Mouse (Mus musculus) hindbrain, embryonic 10.5 days (tissue): ENCODE measurements around the gene Ulbp1. TPM values are rescaled to one million over a fixed set of nuclear protein-coding genes. Genes with fewer than 3 reads are reported as not detected.
"Not testable (repeated sequence)": the region's sequence is repeated elsewhere in the genome, so short reads cannot be mapped to it uniquely, and the experiment has no call there.

Source experiments
- DNase-seq: peaks from one replicate; pipeline ENCODE4 v3.0.0-alpha.2; 2017; ENCODE audit warnings: low spot score
- H3K27ac ChIP-seq: fragments of 300-500 bp; sonication (generic); 2 replicates; pipeline ENCODE4 v1.5.1; 2016; ENCODE audit warnings: mild to moderate bottlenecking, moderate library complexity
- H3K27me3 ChIP-seq: fragments of 300-500 bp; sonication (generic); 2 replicates; pipeline ENCODE4 v1.6.1; 2016; ENCODE audit warnings: mild to moderate bottlenecking; ENCODE audit not compliant: poor library complexity, insufficient read depth, severe bottlenecking
- H3K36me3 ChIP-seq: fragments of 300-500 bp; sonication (generic); 2 replicates; pipeline ENCODE4 v1.6.1; 2016; ENCODE audit warnings: mild to moderate bottlenecking, moderate library complexity
- H3K4me1 ChIP-seq: fragments of 300-500 bp; sonication (generic); replicated peaks from 2 replicates; pipeline ENCODE4 v1.6.1; 2016; ENCODE audit warnings: mild to moderate bottlenecking
- H3K4me3 ChIP-seq: fragments of 300-500 bp; sonication (generic); 2 replicates; pipeline ENCODE4 v1.5.1; 2016; ENCODE audit warnings: mild to moderate bottlenecking, moderate library complexity
- H3K9me3 ChIP-seq: fragments of 300-500 bp; sonication (generic); 2 replicates; pipeline ENCODE4 v1.6.1; 2016; ENCODE audit warnings: mild to moderate bottlenecking, moderate library complexity
- WGBS: fragments of 180-500 bp; shearing (Covaris S2); methylation state at CpG from one replicate; pipeline ENCODE4 v1.1.7; 2016; 5-methylcytosine and 5-hydroxymethylcytosine counted together
- polyA plus RNA-seq: library from polyadenylated mRNA; unstranded; fragments of >200 nt; fragmentation: Nextera tagmentation; extraction: Ambion mirVana; gene quantifications from 2 replicates; pipeline ENCODE4 v1.2.1, GENCODE M21; 2016

The Ulbp1 gene
- 0.59 and 1.1 TPM in 2 replicates for polyA plus RNA-seq

DNA sequence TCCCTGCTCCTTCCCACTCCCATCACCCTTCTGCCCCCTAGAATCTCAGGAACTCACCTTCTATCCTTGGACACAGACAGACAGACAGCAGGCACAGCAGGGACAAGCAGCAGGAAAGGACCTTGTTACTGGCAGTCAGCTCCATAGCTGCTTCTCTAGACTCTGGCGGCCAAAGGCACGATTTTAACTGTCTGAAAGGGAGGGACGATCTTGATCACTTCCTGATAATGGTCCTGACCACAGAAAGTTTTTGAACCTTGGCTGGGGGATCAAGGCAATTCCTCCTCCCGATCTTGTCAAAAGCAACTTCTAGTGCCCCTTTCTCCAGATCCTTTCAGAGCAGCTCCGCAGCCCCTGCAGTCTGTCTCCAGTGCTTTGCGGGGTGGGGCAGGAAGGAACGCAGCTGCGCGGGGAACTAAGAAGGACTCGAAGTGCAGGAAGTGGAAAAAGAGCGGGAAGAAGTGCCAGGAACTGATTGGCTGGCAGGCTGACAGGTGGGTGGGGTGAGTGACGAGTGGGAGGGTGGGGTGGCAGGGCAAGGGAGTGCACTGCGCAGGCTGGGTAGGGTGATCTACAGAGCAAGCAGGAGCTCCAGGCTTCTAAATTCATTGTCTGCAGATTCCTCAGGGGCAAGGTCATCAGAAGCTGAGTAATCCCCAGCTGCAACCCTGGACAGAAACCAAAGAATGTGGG lies at the start of gene Ulbp1:
TSS of gene Ulbp1 (minus strand) at position 442 of the 693 bp plus-strand sequence.
- Histone ChIP-seq H3K4me3 (no peak within 1 kb of the TSS), H3K36me3 (no peaks in the 10 kb centered on the region), H3K9me3 (no peaks in the 10 kb centered on the region), H3K4me1 (peaks cover 5% of the 10 kb centered on the region; the same call in 1 of the 2 replicates), H3K27ac (no peak within 1 kb of the TSS), H3K27me3 (no peaks in the 10 kb centered on the region)
- WGBS: 72% methylated on average over 13 of the region's 13 CpGs
- peak; percentile 6 for DNase-seq

DNA sequence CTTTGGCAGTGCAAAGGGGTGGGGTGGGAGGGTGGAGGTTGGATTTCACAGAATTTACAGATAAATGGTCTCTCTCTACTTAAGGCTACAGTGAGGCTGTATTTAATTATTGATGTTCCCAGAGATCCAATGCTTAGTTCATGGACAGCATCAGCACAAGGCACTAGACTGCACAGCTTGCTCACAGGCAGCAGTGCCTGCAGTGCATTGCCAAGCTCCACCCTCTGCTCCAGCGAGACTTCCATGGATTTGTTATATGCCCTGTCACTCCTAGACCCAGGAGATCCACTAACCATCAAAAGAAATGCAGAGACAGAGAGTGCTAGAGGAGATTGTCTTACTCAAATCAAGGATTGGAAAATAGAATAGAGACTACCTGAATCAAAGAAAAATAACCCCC lies 24.7 kb upstream of the Ulbp1 start:
- whole genome bisulfite sequencing: 41% methylated on average over 1 of the region's 1 CpGs
- H3K4me3 ChIP-seq, DNase-seq, H3K36me3 ChIP-seq, H3K9me3 ChIP-seq, H3K27me3 ChIP-seq, H3K27ac ChIP-seq, H3K4me1 ChIP-seq: not testable (repeated sequence)

DNA sequence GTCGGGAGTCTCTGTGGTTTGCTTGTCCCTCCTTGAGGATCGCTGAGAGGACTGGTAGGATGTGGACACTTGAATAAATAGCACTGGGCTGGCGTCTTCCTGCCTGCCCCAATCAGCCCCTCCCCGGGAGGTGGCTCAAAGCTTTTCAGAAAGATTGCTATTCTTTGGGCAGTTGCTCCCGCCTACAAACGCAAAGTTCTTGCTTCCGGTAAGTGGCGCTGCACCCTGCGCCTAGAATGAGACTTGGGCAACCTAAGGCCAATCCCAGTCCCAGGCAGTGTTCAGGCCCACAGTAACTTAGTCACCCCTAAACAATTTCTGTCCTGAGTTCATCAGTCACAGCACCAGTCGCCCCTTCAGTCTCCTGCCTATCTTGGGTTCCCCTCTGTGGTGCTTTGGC lies 18.9 kb upstream of the Ulbp1 start:
- Histone ChIP-seq H3K4me3 (peak overlapping the region; percentile 32), H3K27me3 (peaks cover 20% of the 10 kb centered on the region)
- not testable (repeated sequence) for H3K9me3 ChIP-seq, H3K36me3 ChIP-seq, H3K4me1 ChIP-seq, H3K27ac ChIP-seq
- 5% methylated on average over 10 of the region's 10 CpGs for WGBS
- peak; percentile 11 for DNase-seq

DNA sequence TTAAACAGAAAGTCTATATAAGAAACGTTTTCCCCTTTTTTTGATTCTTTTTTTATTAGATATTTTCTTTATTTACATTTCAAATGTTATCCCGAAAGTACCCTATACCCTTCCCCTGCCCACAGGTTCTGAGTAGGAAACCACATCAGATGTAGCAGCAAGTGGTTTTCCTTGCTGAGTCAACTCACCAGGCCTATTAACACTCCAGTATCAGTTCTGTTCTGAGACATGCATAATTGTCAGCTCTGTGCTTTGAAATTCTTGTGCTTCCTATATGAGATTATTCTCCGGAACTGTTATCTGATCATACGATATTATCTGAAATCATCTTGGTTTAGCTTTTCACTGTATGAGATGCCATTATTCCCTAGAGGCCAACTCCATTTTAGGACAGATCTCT lies 10.2 kb upstream of the Ulbp1 start:
- Histone ChIP-seq H3K27ac (no peak overlapping the region), H3K4me1 (no peaks in the 10 kb centered on the region), H3K9me3 (0 out of 2 replicates have a peak, but pooled peaks cover 4% of the 10 kb centered on the region), H3K27me3 (no peaks in the 10 kb centered on the region), H3K36me3 (no peaks in the 10 kb centered on the region), H3K4me3 (no peak overlapping the region)
- WGBS: 68% methylated on average over 4 of the region's 4 CpGs
- no peak for DNase-seq

DNA sequence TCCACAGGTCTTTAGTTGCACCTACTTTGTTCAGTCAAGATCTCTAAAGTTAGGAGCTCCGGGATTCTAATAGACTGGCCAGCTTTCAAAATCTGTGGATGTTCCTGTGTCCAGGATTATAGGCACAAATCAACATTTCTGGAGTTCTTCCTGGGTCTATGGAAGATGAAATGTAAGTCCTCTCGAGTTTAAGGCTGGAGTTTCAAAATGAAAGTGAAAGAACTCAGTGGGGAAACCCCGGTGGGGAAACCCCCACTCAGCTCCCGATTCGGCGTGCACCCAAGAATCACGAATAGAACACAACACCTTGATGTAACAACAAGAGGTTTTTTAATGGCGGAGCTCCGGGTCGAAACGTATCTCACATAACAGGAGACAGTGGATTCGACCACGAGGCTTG lies 787 bp upstream of the Ulbp1 start:
- H3K36me3 ChIP-seq, DNase-seq, H3K27me3 ChIP-seq, H3K4me3 ChIP-seq, H3K4me1 ChIP-seq, H3K27ac ChIP-seq, H3K9me3 ChIP-seq: not testable (repeated sequence)
- 88% methylated on average over 7 of the region's 13 CpGs for WGBS

DNA sequence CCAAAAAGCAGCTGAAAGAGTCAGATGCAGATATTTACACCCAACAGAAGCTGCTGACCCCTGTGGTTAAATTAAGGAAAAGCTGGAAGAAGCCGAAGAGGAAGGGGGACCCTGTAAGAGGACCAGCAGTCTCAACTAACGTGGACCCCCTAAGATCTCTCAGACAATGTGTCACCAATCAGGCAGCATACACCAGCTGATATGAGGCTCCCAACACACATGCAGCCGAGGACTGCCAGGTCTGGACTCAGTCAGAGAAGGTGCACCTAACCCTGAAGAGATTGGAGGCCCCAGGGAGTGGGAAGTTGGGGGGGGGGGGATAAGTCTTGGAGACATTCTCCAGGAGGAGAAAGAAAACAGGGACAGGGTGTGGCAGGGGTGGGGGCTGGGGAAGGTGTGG lies 1.8 kb downstream of the Ulbp1 start:
- WGBS: 77% methylated on average over 3 of the region's 3 CpGs
- Histone ChIP-seq H3K27ac (no peak overlapping the region), H3K36me3 (no peaks in the 10 kb centered on the region), H3K9me3 (no peaks in the 10 kb centered on the region), H3K4me1 (peaks cover 5% of the 10 kb centered on the region; the same call in 1 of the 2 replicates), H3K4me3 (no peak overlapping the region), H3K27me3 (no peaks in the 10 kb centered on the region)
- no peak for DNase-seq

DNA sequence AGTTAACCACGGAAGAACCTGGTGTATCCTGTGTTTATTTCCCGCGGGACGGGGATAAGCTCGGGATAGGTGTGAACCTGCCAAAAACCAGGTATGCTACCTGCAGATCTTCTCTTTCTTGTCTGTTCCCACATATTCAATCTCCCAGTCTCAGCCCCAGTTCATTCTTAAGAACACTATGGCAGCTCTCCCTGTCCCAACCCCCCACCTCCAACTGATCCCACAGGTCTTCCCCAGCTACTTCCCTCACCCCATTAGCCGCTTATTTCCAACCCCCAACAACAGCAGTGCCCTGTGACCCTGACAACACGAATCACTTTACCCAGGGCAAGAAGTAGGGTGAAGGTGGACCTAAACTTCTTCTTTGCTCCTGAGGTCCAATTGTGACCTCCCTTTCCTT lies 3.0 kb downstream of the Ulbp1 start:
- WGBS: 14% methylated on average over 7 of the region's 7 CpGs
- no peaks in the 10 kb centered on the region for H3K9me3 ChIP-seq
- no peak overlapping the region for H3K27ac ChIP-seq
- H3K27me3 ChIP-seq: no peaks in the 10 kb centered on the region
- peaks cover 5% of the 10 kb centered on the region; the same call in 1 of the 2 replicates for H3K4me1 ChIP-seq
- no peak for DNase-seq
- H3K36me3 ChIP-seq: no peaks in the 10 kb centered on the region
- peak overlapping the region; percentile 33; the same call in 1 of the 2 replicates for H3K4me3 ChIP-seq

DNA sequence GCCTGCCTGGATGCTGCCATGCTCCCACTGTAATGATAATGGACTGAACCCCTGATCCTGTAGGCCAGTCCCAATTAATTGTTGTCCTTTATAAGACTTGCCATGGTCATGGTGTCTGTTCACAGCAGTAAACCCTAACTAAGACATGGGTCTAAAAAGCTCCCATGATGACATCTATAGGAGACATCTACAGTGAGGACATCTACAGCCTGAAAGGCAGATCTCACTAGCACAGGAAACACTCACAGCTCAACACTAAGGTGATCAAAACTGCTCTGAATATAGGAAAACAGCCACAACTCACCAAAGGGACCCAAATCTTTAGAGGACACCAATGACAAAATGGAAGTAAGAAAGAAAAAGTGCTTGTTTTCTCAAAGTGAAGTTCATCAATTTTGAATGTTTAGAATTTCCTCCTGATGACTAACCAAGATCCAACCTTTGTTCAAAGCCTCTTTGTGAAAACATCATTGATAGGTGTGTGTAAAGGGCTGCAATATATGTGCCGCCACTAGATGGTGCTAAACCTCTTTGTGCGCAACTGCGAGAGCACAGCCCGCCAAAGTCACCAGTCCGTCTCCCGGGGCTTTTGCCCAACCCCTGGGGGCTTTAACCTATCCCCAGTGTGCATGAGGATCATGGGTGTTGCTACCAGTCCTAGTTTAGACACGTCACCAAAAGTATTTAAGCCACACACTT lies 3.6 kb downstream of the Ulbp1 start:
- DNase-seq: peak; percentile 25
- under 1% methylated on average over 7 of the region's 7 CpGs for WGBS

DNA sequence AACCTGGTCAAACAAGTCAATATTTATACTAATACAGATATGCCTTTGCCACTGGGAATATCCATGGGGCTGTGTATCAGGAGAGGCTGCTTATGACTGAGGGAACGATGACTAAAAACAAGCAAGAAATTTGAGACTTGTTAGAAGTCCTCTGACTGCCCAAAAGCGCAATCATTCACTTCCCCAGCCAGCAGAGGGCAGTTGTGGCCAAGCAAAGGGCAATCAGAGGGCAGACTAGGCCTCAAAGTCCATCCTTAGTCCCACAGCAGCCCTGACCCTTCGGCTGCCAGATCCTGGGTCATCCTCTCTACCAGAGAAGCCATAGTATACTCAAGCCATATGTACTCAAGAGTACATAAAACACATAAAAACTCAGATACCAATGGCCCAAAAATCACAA lies 11.4 kb downstream of the Ulbp1 start:
- DNase-seq: no peak
- Histone ChIP-seq H3K36me3 (no peaks in the 10 kb centered on the region), H3K27ac (no peak overlapping the region), H3K4me1 (no peaks in the 10 kb centered on the region), H3K27me3 (no peaks in the 10 kb centered on the region), H3K9me3 (peaks cover 12% of the 10 kb centered on the region), H3K4me3 (no peak overlapping the region)
- 50% methylated on average over 3 of the region's 3 CpGs for WGBS

More for the DNA sequence above, 3.6 kb downstream of the Ulbp1 start:
- H3K27me3 ChIP-seq, H3K9me3 ChIP-seq, H3K4me1 ChIP-seq, H3K27ac ChIP-seq, H3K36me3 ChIP-seq: not testable (repeated sequence)
- H3K4me3 ChIP-seq: peak overlapping the region; percentile 33; the same call in 1 of the 2 replicates

DNA sequence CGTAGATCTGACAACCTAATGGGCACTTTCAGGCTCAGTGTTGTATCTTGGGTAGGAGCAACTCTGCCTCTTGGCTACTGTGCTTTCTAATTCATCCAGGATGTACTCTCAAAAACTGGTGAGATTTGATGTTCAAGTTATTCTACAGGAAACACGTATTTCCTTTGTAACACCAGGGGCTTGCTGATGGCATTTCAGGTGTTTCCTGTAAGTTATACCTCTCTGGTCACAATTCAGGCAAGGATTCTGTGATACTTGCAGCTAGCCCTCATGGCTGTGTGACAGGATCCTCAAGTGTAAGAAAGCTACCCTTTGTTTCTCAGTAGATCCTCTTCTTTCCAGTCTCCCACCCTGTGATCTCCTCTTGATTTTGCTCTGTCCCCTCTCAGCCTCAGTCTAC lies 34.5 kb downstream of the Ulbp1 start:
- 75% methylated on average over 2 of the region's 2 CpGs for WGBS
- Histone ChIP-seq H3K27me3 (no peaks in the 10 kb centered on the region), H3K9me3 (no peaks in the 10 kb centered on the region)

DNA sequence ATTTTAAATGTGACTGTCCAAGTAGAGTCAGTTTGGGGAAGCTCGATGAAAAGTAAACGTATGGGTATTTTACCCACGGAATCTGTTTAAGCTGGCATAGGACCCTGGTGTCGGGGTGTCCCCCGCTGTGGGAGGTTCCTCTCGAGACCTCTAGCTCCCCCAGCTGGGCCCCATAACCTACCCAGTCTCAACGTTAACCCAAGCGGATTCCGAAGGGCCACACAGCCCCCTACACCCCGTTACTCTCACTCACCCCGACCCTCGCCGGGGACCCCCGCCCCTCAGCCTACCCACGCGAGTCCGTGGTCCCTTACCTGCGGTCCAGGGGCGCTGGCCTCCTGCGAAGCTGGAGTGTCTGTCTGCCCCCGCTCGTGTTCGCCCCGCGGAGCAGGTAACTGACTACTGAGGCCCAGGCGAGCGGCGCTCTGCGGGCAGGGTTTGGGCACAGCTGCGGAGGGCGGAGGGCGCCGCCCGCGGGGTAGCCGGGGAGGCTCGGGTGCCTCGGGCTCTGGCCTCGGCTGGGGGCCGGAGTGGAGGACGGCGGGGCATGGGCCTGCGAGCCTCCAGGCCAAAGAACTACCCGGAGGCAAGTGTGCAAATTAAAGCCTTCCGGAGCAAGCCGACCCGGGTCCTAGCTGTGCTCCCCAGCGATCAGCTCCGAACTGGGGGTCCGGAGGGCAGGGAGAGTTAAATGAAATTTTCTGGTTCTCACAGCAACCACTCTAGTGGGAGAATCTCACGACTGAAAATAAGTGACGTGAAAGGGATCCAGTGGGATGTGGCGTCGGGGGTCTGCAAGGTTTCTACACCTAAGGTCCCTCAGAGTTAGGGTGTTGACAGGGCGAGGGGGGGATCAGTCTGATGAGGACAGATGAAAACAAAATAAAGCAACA lies 80.0 kb downstream of the Ulbp1 start:
- H3K4me1 ChIP-seq: peaks cover 27% of the 10 kb centered on the region
- DNase-seq: peak; percentile 31
- no peaks in the 10 kb centered on the region for H3K36me3 ChIP-seq
- no peak overlapping the region; the same call in 1 of the 2 replicates for H3K27ac ChIP-seq
- H3K27me3 ChIP-seq: peaks cover 47% of the 10 kb centered on the region
- H3K4me3 ChIP-seq: peak overlapping the region; percentile 64
- WGBS: 6% methylated on average over 55 of the region's 55 CpGs
- peaks cover 8% of the 10 kb centered on the region for H3K9me3 ChIP-seq

More for the DNA sequence above, 34.5 kb downstream of the Ulbp1 start:
- H3K36me3 ChIP-seq: no peaks in the 10 kb centered on the region
- H3K4me1 ChIP-seq: no peaks in the 10 kb centered on the region
- H3K4me3 ChIP-seq: no peak overlapping the region
- no peak overlapping the region for H3K27ac ChIP-seq
- no peak for DNase-seq

DNA sequence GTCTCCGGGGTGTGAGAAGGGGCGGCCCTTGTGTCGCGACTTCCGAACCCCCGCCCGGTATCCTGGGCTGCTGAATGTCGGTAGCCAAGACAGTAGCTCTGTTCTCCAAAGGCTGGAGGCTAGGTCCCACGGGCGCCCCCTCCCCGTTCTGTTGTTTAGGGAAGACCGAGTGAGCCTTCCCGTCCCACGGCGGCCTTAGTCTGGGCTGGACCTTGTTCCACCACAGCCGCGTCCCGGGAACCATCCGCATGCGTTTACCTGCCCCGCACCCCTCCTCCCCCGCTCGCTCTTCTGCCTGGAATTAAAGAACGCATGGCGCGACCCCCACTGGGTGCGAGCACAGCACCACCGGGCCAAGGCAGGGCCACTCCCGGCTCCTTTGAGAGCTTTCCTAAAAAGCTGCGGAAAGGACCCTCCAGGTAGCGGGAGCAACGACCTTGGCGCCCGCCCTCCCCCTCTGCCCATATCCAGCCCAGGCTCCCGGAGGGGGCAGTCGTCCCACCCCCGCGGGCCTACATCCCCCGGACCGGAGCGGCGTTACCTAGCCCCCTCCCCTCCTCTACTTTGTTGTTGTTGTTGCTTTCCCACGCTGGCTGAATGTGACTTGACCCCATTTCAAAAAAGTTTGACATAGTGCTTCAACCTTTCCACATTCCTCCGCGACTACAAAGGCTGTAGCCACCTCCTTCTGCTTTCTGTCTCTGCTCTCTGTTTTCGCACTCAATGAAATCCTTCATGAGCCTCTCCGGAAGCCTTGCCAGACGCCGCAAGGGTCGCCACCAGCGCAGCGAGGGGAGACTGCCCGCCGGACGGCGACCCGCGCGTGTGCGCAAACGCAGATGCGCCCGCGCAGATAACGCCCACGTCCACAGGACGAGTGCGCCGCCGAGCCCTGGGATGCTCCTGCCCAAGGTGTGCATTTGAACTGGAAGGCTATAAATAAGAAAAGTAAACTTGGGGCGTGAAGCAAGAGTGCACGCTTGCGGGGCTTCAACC lies 81.2 kb downstream of the Ulbp1 start:
- peak overlapping the region; percentile 45; the same call in 1 of the 2 replicates for H3K27ac ChIP-seq
- under 1% methylated on average over 73 of the region's 73 CpGs for WGBS
- H3K4me3 ChIP-seq: peak overlapping the region; percentile 64
- H3K4me1 ChIP-seq: peaks cover 27% of the 10 kb centered on the region
- DNase-seq: peak; percentile 56
- H3K36me3 ChIP-seq: no peaks in the 10 kb centered on the region
- peaks cover 47% of the 10 kb centered on the region for H3K27me3 ChIP-seq
- peaks cover 8% of the 10 kb centered on the region for H3K9me3 ChIP-seq
